Mouse (Mus musculus) forebrain, embryonic 14.5 days (tissue): Measurements from ENCODE around the gene Il11ra1. TPM values are rescaled to one million over a fixed set of nuclear protein-coding genes. Genes with fewer than 3 reads are reported as not detected.
A peak's percentile ranks its signal among the peaks of the same experiment; 100 is the strongest.

ENCODE experiments used
- ATAC-seq: fragments of 200-750 bp; cut with Nextera tagmentation; 2 replicates; pipeline ENCODE4 v1.8.0; 2017; ENCODE audit warnings: mild to moderate bottlenecking, moderate library complexity
- DNase-seq: peaks from one replicate; pipeline ENCODE4 v3.0.0-alpha.2; 2015; ENCODE audit warnings: low spot score
- H3K27ac ChIP-seq: fragments of 300-500 bp; sonication (generic); 2 replicates; pipeline ENCODE4 v1.5.1; 2014; ENCODE audit warnings: low read depth, mild to moderate bottlenecking, control low read depth, low read length, moderate library complexity
- H3K27me3 ChIP-seq: fragments of 300-500 bp; sonication (generic); replicated peaks from 2 replicates; pipeline ENCODE4 v1.6.1; 2014; ENCODE audit warnings: low read length, control low read depth, mixed read lengths; ENCODE audit not compliant: control insufficient read depth, insufficient read depth
- H3K36me3 ChIP-seq: fragments of 300-500 bp; sonication (generic); 2 replicates; pipeline ENCODE4 v1.6.1; 2014; ENCODE audit warnings: low read length, control low read depth; ENCODE audit not compliant: control insufficient read depth, insufficient read depth
- H3K4me1 ChIP-seq: fragments of 300-500 bp; sonication (generic); 2 replicates; pipeline ENCODE4 v1.6.1; 2014; ENCODE audit warnings: antibody characterized with exemption, low read length, control low read depth; ENCODE audit not compliant: control insufficient read depth, insufficient read depth
- H3K4me2 ChIP-seq: fragments of 300-500 bp; sonication (generic); 2 replicates; pipeline ENCODE4 v1.6.1; 2014; ENCODE audit warnings: mild to moderate bottlenecking, control low read depth, low read length
- H3K4me3 ChIP-seq: fragments of 300-500 bp; sonication (generic); 2 replicates; pipeline ENCODE4 v1.5.1; 2014; ENCODE audit warnings: low read depth, low read length, control low read depth
- H3K9ac ChIP-seq: fragments of 300-500 bp; sonication (generic); 2 replicates; pipeline ENCODE4 v1.6.1; 2014; ENCODE audit warnings: mild to moderate bottlenecking, low read length, control low read depth, moderate library complexity
- H3K9me3 ChIP-seq: fragments of 300-500 bp; sonication (generic); replicated peaks from 2 replicates; pipeline ENCODE4 v1.6.1; 2016; ENCODE audit warnings: low read length, control low read depth, mixed read lengths; ENCODE audit not compliant: control insufficient read depth
- WGBS: fragments of 180-500 bp; shearing (Covaris S2); extraction: QIAGEN DNeasy Blood & Tissue Kit; methylation state at CpG from one replicate; pipeline ENCODE4 v1.1.7; 2014; 5-methylcytosine and 5-hydroxymethylcytosine counted together
- polyA plus RNA-seq: library from polyadenylated mRNA; unstranded; fragments of >200 nt; fragmentation: Nextera tagmentation; extraction: Ambion mirVana; gene quantifications from 2 replicates; pipeline ENCODE4 v1.2.1, GENCODE M21; 2014

Il11ra1 gene
- polyA plus RNA-seq, 1 experiment from 2014 or later, result 24.3 TPM

DNA sequence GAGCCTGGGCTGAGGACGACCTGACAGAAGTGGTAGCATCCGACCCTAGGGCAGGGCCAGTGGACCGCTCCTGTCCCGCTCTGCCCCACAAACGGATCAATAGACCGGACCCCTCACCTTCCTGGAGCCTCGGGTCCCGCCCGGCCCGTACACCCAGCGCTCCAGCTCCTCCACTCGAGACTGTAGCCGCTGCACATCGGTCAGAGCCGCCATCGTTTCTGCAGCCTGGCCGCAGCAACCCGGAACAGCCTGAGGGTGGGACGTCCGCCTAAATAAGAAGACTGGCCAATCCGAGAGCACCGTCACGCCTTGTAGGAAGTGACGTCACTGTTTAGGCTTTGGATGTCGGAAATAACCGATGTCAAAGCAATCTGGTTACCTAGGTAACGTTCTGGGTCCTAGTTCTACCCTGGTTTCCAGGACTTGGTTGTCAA, 23.1 kb downstream of the Il11ra1 start, which contains the start of gene Dctn3:
Gene Dctn3, minus strand, starts transcription at position 253 of the 434 bp plus-strand sequence.
- H3K9me3 ChIP-seq, result no peaks in the 10 kb centered on the region
- WGBS, result under 1% methylated on average over 27 of the region's 27 CpGs
- peaks cover 15% of the 10 kb centered on the region for H3K27me3 ChIP-seq
- peak within 1 kb of the TSS; percentile 91 for H3K9ac ChIP-seq
- DNase-seq, result peak; percentile 100
- peak; percentile 96 for ATAC-seq
- H3K4me1 ChIP-seq, result peaks cover 27% of the 10 kb centered on the region
- H3K36me3 ChIP-seq, result peaks cover 23% of the 10 kb centered on the region
- peak within 1 kb of the TSS; percentile 93 for H3K4me3 ChIP-seq
- no peak within 1 kb of the TSS for H3K27ac ChIP-seq
- peak within 1 kb of the TSS; percentile 86 for H3K4me2 ChIP-seq

DNA sequence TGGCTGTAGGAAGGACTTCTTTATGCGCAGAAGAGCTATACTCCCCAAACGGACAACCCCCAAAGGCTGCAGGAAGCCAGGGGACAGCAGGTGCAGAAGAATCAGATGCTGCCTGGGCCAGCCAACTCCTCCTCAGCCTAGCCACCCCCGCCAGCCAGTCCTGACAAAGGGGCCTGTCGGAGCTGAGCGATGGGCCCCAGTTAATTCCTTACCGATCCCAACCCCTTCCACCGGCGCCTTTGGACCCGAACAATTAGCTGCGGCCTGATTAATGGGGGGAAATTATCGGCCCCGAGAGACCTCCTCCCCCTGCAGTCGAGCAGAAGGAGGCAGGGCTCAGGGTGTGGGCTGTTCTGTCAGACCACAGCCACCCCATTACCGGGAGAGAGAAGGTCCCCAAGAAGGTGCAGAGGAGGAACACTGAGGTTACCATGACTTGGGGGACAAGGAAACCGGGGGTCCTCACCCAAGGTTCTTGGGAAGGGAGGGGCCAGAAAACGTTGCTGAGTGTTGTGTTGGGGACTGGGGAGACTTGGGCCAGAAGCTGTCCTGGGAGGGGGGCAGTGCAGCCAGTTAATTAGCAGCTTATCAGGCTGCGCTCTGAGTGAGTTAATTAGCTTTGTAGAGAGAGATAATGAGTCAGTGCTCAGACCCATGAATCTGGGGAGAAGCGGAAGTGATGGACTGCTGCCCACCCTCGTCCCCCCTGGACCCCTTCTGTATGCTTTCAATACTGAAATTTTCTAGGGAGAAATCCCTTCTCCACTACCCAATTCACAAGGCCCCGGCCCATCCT, 27.2 kb downstream of the Il11ra1 start:
- ATAC-seq (peak; percentile 38; the same call in 1 of the 2 replicates), DNase-seq (peak; percentile 65)
- H3K4me2 ChIP-seq, result peak overlapping the region; percentile 34
- 2% methylated on average over 20 of the region's 20 CpGs for WGBS
- H3K9ac ChIP-seq, result peak overlapping the region; percentile 26; the same call in 1 of the 2 replicates
- H3K4me3 ChIP-seq, result no peak overlapping the region
- H3K9me3 ChIP-seq, result no peaks in the 10 kb centered on the region
- H3K27me3 ChIP-seq, result peaks cover 52% of the 10 kb centered on the region
- no peaks in the 10 kb centered on the region for H3K36me3 ChIP-seq
- H3K4me1 ChIP-seq, result peaks cover 24% of the 10 kb centered on the region
- peak overlapping the region; percentile 49; the same call in 1 of the 2 replicates for H3K27ac ChIP-seq

DNA sequence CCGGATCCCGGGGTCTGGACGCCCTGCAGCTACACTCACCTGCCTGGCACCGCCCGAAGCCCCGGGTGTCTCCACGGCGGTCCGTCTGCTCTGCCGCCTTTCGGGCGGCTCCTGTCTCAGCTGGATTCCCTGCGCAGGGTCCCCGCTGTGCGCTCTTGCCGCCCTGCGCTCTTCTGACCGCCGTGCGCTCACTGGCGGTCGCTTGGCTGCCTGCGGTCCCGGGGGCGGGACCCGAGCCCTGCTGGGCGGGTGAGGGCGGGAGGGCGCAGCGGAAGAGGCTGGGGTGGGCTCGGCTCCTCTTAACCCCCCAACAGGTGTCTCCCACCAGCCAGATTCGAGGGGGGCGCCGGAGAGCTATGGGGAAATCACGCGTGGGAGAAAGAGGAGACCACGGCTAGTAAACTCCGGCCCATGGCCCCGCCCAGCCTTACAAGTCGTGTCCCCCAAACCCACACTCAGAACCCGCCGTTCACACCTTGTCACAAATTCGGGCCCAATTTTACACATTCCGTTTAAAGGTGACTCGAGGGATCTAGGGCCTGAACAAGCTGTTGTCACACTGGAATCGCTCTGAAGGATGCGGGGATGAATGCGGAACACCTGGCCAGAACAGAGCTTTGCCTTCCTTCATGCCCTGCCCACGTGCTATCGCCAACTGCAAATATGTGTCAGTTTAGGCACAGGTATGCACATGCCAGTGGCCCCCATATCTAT, 31.4 kb downstream of the Il11ra1 start, which contains the start of gene Arid3c:
Gene Arid3c, minus strand, starts transcription at position 91 of the 714 bp plus-strand sequence.
- no peak for ATAC-seq
- WGBS, result 2% methylated on average over 50 of the region's 50 CpGs
- peak within 1 kb of the TSS; percentile 63 for H3K4me2 ChIP-seq
- H3K27me3 ChIP-seq, result peaks cover 49% of the 10 kb centered on the region
- no peaks in the 10 kb centered on the region for H3K9me3 ChIP-seq
- no peaks in the 10 kb centered on the region for H3K36me3 ChIP-seq
- no peak within 1 kb of the TSS for H3K27ac ChIP-seq
- H3K9ac ChIP-seq, result peak within 1 kb of the TSS; percentile 21; the same call in 1 of the 2 replicates
- H3K4me3 ChIP-seq, result peak within 1 kb of the TSS; percentile 31
- H3K4me1 ChIP-seq, result peaks cover 13% of the 10 kb centered on the region; the same call in 1 of the 2 replicates
- peak; percentile 33 for DNase-seq

DNA sequence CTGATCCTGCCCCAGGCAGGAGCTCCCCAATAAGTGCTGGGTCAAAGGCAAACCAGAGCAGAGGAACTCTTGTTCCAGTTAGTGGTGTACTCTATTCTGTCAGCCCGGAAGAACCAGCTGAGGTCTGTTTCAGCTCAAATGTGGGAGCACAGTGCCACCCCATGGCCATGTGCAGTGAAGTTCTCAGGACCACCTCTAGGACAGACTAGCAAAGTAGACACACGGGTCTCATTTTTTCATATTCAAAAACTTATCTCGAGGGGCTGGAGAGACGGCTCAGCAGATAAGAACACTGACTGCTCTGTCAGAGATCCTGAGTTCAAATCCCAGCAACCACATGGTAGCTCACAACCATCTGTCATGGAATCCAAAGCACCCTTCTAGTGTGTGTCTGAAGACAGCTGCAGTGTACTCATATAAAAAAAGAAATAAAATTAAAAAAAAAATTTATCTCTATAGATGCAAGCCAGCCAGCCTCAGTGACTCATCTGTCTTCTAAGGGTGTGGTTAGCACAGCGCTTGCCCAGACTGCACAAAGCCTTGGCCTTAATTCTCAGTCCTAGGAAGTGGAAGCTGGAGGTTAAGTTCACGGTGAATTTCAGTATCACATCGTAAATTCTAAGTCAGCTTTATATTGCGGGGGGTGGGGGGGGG, 37.9 kb downstream of the Il11ra1 start:
- WGBS, result 47% methylated on average over 8 of the region's 8 CpGs
- Histone ChIP-seq H3K4me2 (no peak overlapping the region), H3K27me3 (0 out of 2 replicates have a peak, but pooled peaks cover 7% of the 10 kb centered on the region), H3K9ac (no peak overlapping the region), H3K4me1 (peaks cover 8% of the 10 kb centered on the region), H3K9me3 (no peaks in the 10 kb centered on the region), H3K4me3 (no peak overlapping the region), H3K36me3 (peaks cover 14% of the 10 kb centered on the region), H3K27ac (no peak overlapping the region)
- DNase-seq (peak; percentile 85), ATAC-seq (peak; percentile 49; the same call in 1 of the 2 replicates)

DNA sequence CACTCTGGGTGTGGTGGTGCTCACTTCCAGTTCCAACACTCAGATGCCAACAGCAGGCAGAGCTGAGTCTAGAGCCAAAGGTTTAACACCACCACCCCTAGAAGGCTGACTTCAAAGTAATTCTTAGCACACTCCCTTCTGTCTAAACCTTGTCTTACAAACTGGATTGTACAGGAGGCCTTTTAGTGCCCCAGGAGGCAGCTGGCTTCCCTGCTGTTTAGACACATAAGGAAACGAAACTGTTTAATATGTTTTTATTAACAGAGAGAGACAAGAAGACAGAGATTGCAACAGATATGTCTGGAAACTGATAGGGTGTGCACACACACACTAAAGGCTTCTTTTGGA, 38.4 kb downstream of the Il11ra1 start:
- Histone ChIP-seq H3K4me1 (peaks cover 8% of the 10 kb centered on the region), H3K9ac (no peak overlapping the region), H3K36me3 (peaks cover 14% of the 10 kb centered on the region), H3K4me3 (no peak overlapping the region), H3K27me3 (0 out of 2 replicates have a peak, but pooled peaks cover 2% of the 10 kb centered on the region), H3K9me3 (no peaks in the 10 kb centered on the region), H3K27ac (no peak overlapping the region), H3K4me2 (no peak overlapping the region)
- 63% methylated on average over 1 of the region's 1 CpGs for WGBS
- no peak for DNase-seq
- no peak for ATAC-seq

DNA sequence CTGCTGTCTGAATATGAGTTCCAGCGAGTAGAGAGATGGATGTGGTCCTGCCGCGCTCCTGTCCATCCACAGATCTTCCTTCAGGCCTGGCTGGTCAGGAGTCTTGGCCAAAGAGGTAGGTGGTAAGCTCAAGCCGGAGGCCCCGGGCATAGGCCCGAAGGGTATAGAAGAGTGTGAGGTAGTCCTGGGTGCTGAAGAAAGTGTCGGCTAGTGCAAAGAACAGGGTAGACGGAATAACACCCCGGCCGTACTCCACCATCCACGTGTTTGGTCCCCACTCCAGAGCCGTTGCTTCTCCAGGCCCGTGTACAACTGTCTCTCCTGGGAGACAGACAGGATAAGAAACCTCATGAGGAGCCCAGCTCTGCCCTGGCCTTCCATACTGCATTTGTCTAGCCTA, 39.5 kb downstream of the Il11ra1 start:
- DNase-seq (no peak), ATAC-seq (no peak)
- H3K4me2 ChIP-seq, result 0 out of 2 replicates have a peak overlapping the region, but pooled peaks have one; percentile 78
- H3K4me1 ChIP-seq, result peaks cover 8% of the 10 kb centered on the region
- H3K36me3 ChIP-seq, result peaks cover 14% of the 10 kb centered on the region
- H3K27ac ChIP-seq, result no peak overlapping the region
- no peaks in the 10 kb centered on the region for H3K9me3 ChIP-seq
- H3K4me3 ChIP-seq, result no peak overlapping the region
- WGBS, result 92% methylated on average over 13 of the region's 13 CpGs
- no peak overlapping the region for H3K9ac ChIP-seq
- no peaks in the 10 kb centered on the region for H3K27me3 ChIP-seq

DNA sequence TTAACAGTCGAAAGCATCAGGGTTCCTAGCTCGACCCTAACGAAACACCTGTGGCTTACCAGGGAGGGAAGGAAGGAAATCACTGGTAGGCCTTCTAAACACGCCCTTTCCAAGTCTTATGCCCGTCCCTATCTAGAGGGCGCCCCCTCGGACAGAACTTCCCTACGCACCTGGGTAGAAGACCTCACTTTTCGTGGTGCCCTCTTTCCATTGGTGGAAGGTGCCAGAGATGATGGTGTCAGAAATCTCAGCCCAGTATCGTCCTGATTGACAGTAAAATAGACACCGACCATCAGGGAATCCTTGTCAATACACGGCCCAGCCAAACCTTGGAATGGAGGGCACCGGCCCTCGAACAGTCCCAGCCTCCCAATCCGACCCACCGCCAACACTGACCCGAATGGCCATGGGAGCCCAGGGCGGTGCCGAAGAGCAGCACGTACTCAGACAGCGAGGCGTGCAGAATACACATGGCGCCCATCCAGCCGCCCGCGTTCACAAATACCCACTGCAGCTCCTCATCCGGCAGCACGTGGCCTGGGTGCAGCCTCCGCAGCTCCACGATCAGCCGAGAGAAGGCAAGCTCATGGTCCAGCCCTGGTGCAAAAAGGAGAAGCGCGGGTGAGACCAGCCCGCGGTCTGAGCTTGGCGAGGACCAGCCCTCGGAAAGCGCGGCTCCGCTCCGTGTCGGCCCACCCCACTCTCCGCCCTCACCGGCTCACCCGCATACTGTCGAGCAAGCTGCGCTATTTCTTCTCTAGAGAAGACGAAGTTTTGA, 40.8 kb downstream of the Il11ra1 start:
- DNase-seq (peak; percentile 63), ATAC-seq (peak; percentile 81)
- Histone ChIP-seq H3K4me2 (peak overlapping the region; percentile 78), H3K27me3 (no peaks in the 10 kb centered on the region), H3K27ac (peak overlapping the region; percentile 40), H3K9ac (peak overlapping the region; percentile 70), H3K9me3 (no peaks in the 10 kb centered on the region), H3K4me3 (peak overlapping the region; percentile 54), H3K36me3 (peaks cover 14% of the 10 kb centered on the region), H3K4me1 (peaks cover 8% of the 10 kb centered on the region)
- under 1% methylated on average over 48 of the region's 48 CpGs for WGBS

DNA sequence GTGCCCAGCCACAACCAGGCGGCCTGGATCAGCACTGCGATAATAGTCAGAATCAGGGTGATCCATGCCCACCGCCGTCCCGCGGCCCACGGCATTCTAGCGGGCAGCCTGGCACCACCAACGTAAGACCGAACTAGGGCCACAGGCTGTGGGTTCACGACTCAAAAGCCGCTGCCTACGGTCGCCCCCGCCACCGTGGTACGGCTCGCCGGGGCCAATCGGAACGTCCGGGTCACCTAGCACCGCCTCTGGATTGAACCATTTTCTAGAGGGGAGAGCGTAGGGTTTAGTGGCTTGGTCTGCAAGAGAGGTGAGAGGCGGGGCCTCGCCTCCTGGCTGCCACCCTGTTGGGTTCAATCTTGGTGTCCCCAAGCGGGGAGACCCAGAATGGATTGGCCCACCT, 41.4 kb downstream of the Il11ra1 start:
- DNase-seq, result peak; percentile 97
- no peaks in the 10 kb centered on the region for H3K9me3 ChIP-seq
- peak overlapping the region; percentile 40 for H3K27ac ChIP-seq
- H3K36me3 ChIP-seq, result peaks cover 14% of the 10 kb centered on the region
- peak; percentile 96 for ATAC-seq
- H3K4me2 ChIP-seq, result peak overlapping the region; percentile 78
- peak overlapping the region; percentile 54 for H3K4me3 ChIP-seq
- peaks cover 8% of the 10 kb centered on the region for H3K4me1 ChIP-seq
- WGBS, result under 1% methylated on average over 27 of the region's 27 CpGs
- H3K9ac ChIP-seq, result peak overlapping the region; percentile 70
- no peaks in the 10 kb centered on the region for H3K27me3 ChIP-seq
